Comparison of ENCODE assay signal across 8 mouse cellular contexts in genomic region chr5:88886668-88887555, GRCm38 (mm10). TPM values are rescaled to one million over a fixed set of nuclear protein-coding genes. Genes with fewer than 3 reads are reported as not detected.
DNase-seq lines count a peak whose midpoint lies in the region; ATAC-seq and TF ChIP-seq lines count a peak whose summit lies in the region.

TSS of gene Slc4a4 (plus strand) at chr5:88886818.

- H3K27ac ChIP-seq in heart, adult 2 months: peak within 1 kb of the TSS; percentile 59
- no peak within 1 kb of the TSS for H3K27ac ChIP-seq in kidney, adult 2 months (ENCODE audit: insufficient read depth, low read depth, low read length)
- H3K27ac ChIP-seq in liver, embryonic 12.5 days: no peak within 1 kb of the TSS
- no peak within 1 kb of the TSS for H3K27ac ChIP-seq in neural tube, embryonic 11.5 days (ENCODE audit: low read depth, low read length)

- intact Hi-C loops in heart, adult 2 months (cut with DNase I): no loop called here

- peaks cover 1% of the 10 kb centered on the region; the same call in 1 of the 2 replicates for H3K4me1 ChIP-seq in heart, adult 2 months (ENCODE audit: control insufficient read depth, insufficient read depth, low read length)
- peaks cover 12% of the 10 kb centered on the region; the same call in 1 of the 2 replicates for H3K4me1 ChIP-seq in kidney, adult 2 months (ENCODE audit: control insufficient read depth, insufficient read depth, low read length)
- H3K4me1 ChIP-seq in liver, embryonic 12.5 days: peaks cover 12% of the 10 kb centered on the region; the same call in 1 of the 2 replicates
- H3K4me1 ChIP-seq in neural tube, embryonic 11.5 days (ENCODE audit: control insufficient read depth, insufficient read depth, low read length): no peaks in the 10 kb centered on the region

- TF ChIP-seq POLR2A in heart, adult 2 months (IDR thresholded peaks at IDR 0.05; ENCODE audit: insufficient read depth, low read depth, low read length): peak; percentile 38; the same call in 1 of the 2 replicates
- no peak for TF ChIP-seq POLR2A in kidney, adult 2 months (IDR thresholded peaks at IDR 0.05; ENCODE audit: low read depth, low read length)

- no peak for DNase-seq in layer of hippocampus, adult 8-10 months (ENCODE audit: low spot score in 2 of 2)
- no peak for DNase-seq in layer of hippocampus, adult 11-12 months (ENCODE audit: low spot score)
- peak; percentile 68 for DNase-seq in embryo, embryonic 10.5 days (ENCODE audit: low spot score)
- DNase-seq in heart, adult 2 months: peak; percentile 77
- peak; percentile 53 for DNase-seq in kidney, adult 2 months
- peak; percentile 71 for DNase-seq in neural tube, embryonic 11.5 days (ENCODE audit: low spot score)
- DNase-seq in urinary bladder, postnatal 4 days (ENCODE audit: low spot score in 2 of 2): peak; percentile 54 to 65

- no peaks in the 10 kb centered on the region for H3K79me2 ChIP-seq in heart, adult 2 months (replicated peaks; ENCODE audit: control insufficient read depth, insufficient read depth, low read length)

- WGBS in heart, adult 2 months: 3% methylated on average over 105 of the region's 119 CpGs
- 2% methylated on average over 118 of the region's 119 CpGs for WGBS in kidney, adult 2 months
- WGBS in liver, embryonic 12.5 days (ENCODE audit: insufficient replicate concordance): 1% methylated on average over 82 of the region's 119 CpGs
- under 1% methylated on average over 62 of the region's 119 CpGs for WGBS in neural tube, embryonic 11.5 days

- peak; percentile 74 for ATAC-seq in liver, embryonic 12.5 days
- ATAC-seq in neural tube, embryonic 11.5 days (ENCODE audit: insufficient read depth, low FRiP score, low TSS enrichment): peak; percentile 81

- H3K9ac ChIP-seq in heart, adult 2 months (ENCODE audit: low read depth, low read length): peak within 1 kb of the TSS; percentile 91
- peak within 1 kb of the TSS; percentile 52 for H3K9ac ChIP-seq in liver, embryonic 12.5 days
- H3K9ac ChIP-seq in neural tube, embryonic 11.5 days (ENCODE audit: low read length): peak within 1 kb of the TSS; percentile 76

- TF ChIP-seq EP300 in heart, adult 2 months (IDR thresholded peaks at IDR 0.05; ENCODE audit: insufficient read depth, low read depth, low read length): no peak

- H3K27me3 ChIP-seq in heart, adult 2 months (ENCODE audit: control insufficient read depth, insufficient read depth, low read length): no peaks in the 10 kb centered on the region
- no peaks in the 10 kb centered on the region for H3K27me3 ChIP-seq in kidney, adult 2 months (replicated peaks; ENCODE audit: control insufficient read depth, insufficient read depth, low read length)
- peaks cover 55% of the 10 kb centered on the region for H3K27me3 ChIP-seq in liver, embryonic 12.5 days (replicated peaks)
- peaks cover 3% of the 10 kb centered on the region; the same call in 1 of the 2 replicates for H3K27me3 ChIP-seq in neural tube, embryonic 11.5 days (ENCODE audit: control insufficient read depth, insufficient read depth, low read length)

- no peaks in the 10 kb centered on the region for H3K9me3 ChIP-seq in liver, embryonic 12.5 days (replicated peaks)
- no peaks in the 10 kb centered on the region for H3K9me3 ChIP-seq in neural tube, embryonic 11.5 days (ENCODE audit: control insufficient read depth, low read length)

- TF ChIP-seq CTCF in heart, adult 2 months (IDR thresholded peaks at IDR 0.05): no peak
- TF ChIP-seq CTCF in kidney, adult 2 months (conservative IDR thresholded peaks at IDR 0.05; ENCODE audit: insufficient read depth, insufficient read length, low read depth, low read length): no peak

- H3K36me3 ChIP-seq in heart, adult 2 months (ENCODE audit: control insufficient read depth, insufficient read depth, low read length): no peaks in the 10 kb centered on the region
- no peaks in the 10 kb centered on the region for H3K36me3 ChIP-seq in kidney, adult 2 months (ENCODE audit: control insufficient read depth, insufficient read depth, low read length)
- H3K36me3 ChIP-seq in liver, embryonic 12.5 days: no peaks in the 10 kb centered on the region
- H3K36me3 ChIP-seq in neural tube, embryonic 11.5 days (ENCODE audit: control insufficient read depth, insufficient read depth, low read length): no peaks in the 10 kb centered on the region

- H3K4me3 ChIP-seq in heart, adult 2 months: peak within 1 kb of the TSS; percentile 67
- peak within 1 kb of the TSS; percentile 81 for H3K4me3 ChIP-seq in kidney, adult 2 months (ENCODE audit: insufficient read depth, low read depth, low read length)
- H3K4me3 ChIP-seq in liver, embryonic 12.5 days: peak within 1 kb of the TSS; percentile 63
- H3K4me3 ChIP-seq in neural tube, embryonic 11.5 days (ENCODE audit: low read depth, low read length): peak within 1 kb of the TSS; percentile 78

- peak within 1 kb of the TSS; percentile 76 for H3K4me2 ChIP-seq in liver, embryonic 12.5 days
- peak within 1 kb of the TSS; percentile 84 for H3K4me2 ChIP-seq in neural tube, embryonic 11.5 days (ENCODE audit: low read depth)

RNA-seq across cellular contexts. Expression of gene Slc4a4, which starts in this region (rescaled TPM):
- total RNA-seq in layer of hippocampus, adult 8-10 months (2022): 100 to 1,000 TPM; 140 to 157 (median 150) TPM
- 10 to 100 TPM; 19.4 to 25.5 TPM for total RNA-seq in heart, adult 2 months (2021)
- polyA plus RNA-seq in heart, adult 2 months (2012; rRNA removed): 4.9 and 9.3 TPM in 2 replicates
- polyA plus RNA-seq in kidney, adult 2 months (2012; rRNA removed): 169 and 195 TPM in 2 replicates
- 1.4 and 1.6 TPM in 2 replicates for polyA plus RNA-seq in liver, embryonic 12.5 days (2016; fragmentation: Nextera tagmentation; extraction: Ambion mirVana)
- polyA plus RNA-seq in neural tube, embryonic 11.5 days (2014; fragmentation: Nextera tagmentation; extraction: Ambion mirVana): 1.7 and 2.6 TPM in 2 replicates

Comparison
In these comparisons a context has a peak if more than half of its experiments do, and no peak if none do; other contexts are left out.
1. RNA of gene Slc4a4 (total RNA-seq): 140 to 157 TPM in layer of hippocampus, adult 8-10 months; 19.4 to 25.5 TPM in heart, adult 2 months; every median in the first group is over 4 times any median in the second.
2. RNA of gene Slc4a4 (polyA plus RNA-seq): 169 to 195 TPM in kidney, adult 2 months; 4.9 to 9.3 TPM in heart, adult 2 months, 1.7 to 2.6 TPM in neural tube, embryonic 11.5 days and 1.4 to 1.6 TPM in liver, embryonic 12.5 days; every median in the first group is over 10 times any median in the second.
3. DNase-seq: peak in embryo, embryonic 10.5 days (single experiment), heart, adult 2 months (2 of 2), kidney, adult 2 months (single experiment), neural tube, embryonic 11.5 days (single experiment) and urinary bladder, postnatal 4 days (2 of 2); none in layer of hippocampus, adult 8-10 months (0 of 2) and layer of hippocampus, adult 11-12 months (single experiment).
4. Peak in every context shown above with its lines, with median percentiles within 50 percentile points of each other: H3K4me3 ChIP-seq and H3K9ac ChIP-seq.